Mouse (Mus musculus) lung, adult 2 months (tissue): ENCODE results near the gene Sox5. TPM values are rescaled to one million over a fixed set of nuclear protein-coding genes. Genes with fewer than 3 reads are reported as not detected.

Experiments
- DNase-seq: peaks from one replicate; pipeline ENCODE4 v3.0.0; 2022
- H3K4me1 ChIP-seq: fragments of 200-500 bp; 2 replicates; pipeline ENCODE4 v1.6.1; 2011; ENCODE audit warnings: low read length; ENCODE audit not compliant: control insufficient read depth, insufficient read depth
- H3K4me3 ChIP-seq: fragments of 200-500 bp; replicated peaks from 2 replicates; pipeline ENCODE3; 2011; ENCODE audit warnings: low read depth, mild to moderate bottlenecking, control low read depth, low read length; ENCODE audit errors: extremely low read depth
- CTCF ChIP-seq: fragments of 200-500 bp; IDR thresholded peaks from 2 replicates; pipeline ENCODE4 v1.5.1; 2011; ENCODE audit warnings: mild to moderate bottlenecking, low read length, control low read depth; ENCODE audit not compliant: insufficient read depth
- POLR2A ChIP-seq: fragments of 200-500 bp; IDR thresholded peaks from 2 replicates; pipeline ENCODE4 v1.6.1; 2011; ENCODE audit warnings: low read depth, mild to moderate bottlenecking, control low read depth, low read length, borderline replicate concordance; ENCODE audit errors: extremely low read depth
- WGBS: fragments of 180-500 bp; shearing (Covaris S2); methylation state at CpG from one replicate; pipeline ENCODE4 v1.1.7; 2018; 5-methylcytosine and 5-hydroxymethylcytosine counted together
- polyA plus RNA-seq: library from polyadenylated mRNA; depleted of rRNA; stranded (reverse); fragments of >200 nt; gene quantifications from 2 replicates; pipeline ENCODE4 v1.2.3, GENCODE M21; 2012

The Sox5 gene
- polyA plus RNA-seq, 1 experiment = 8.6 TPM

- 84% methylated on average over 5 of the region's 5 CpGs for WGBS
- no peak for DNase-seq
- no peak overlapping the region for H3K4me3 ChIP-seq
- TF ChIP-seq POLR2A = no peak
- H3K4me1 ChIP-seq = no peaks in the 10 kb centered on the region
These were observed 318.5 kb downstream of the Sox5 start for GRCm38 (mm10) chr6:144463274-144463673.

- no peak overlapping the region for H3K4me3 ChIP-seq
- TF ChIP-seq CTCF = no peak
- TF ChIP-seq POLR2A = no peak
- WGBS = 90% methylated on average over 8 of the region's 8 CpGs
- H3K4me1 ChIP-seq = no peaks in the 10 kb centered on the region
- DNase-seq = no peak
These were observed 322.3 kb downstream of the Sox5 start for GRCm38 (mm10) chr6:144459486-144459885.

GRCm38 (mm10) chr6:144457500-144457899 lies 324.3 kb downstream of the Sox5 start:
- Histone ChIP-seq H3K4me3 (no peak overlapping the region), H3K4me1 (no peaks in the 10 kb centered on the region)
- WGBS = 72% methylated on average over 9 of the region's 9 CpGs
- no peak for TF ChIP-seq POLR2A
- no peak for TF ChIP-seq CTCF
- DNase-seq = no peak

- 57% methylated on average over 11 of the region's 11 CpGs for WGBS
- TF ChIP-seq CTCF (no peak), POLR2A (no peak)
These were observed 327.2 kb downstream of the Sox5 start for GRCm38 (mm10) chr6:144454291-144455276.

GRCm38 (mm10) chr6:144453605-144454004 lies 328.2 kb downstream of the Sox5 start:
- Histone ChIP-seq H3K4me3 (no peak overlapping the region), H3K4me1 (no peaks in the 10 kb centered on the region)
- 84% methylated on average over 7 of the region's 7 CpGs for WGBS
- TF ChIP-seq POLR2A = no peak
- no peak for DNase-seq

More at GRCm38 (mm10) chr6:144454291-144455276, 327.2 kb downstream of the Sox5 start:
- Histone ChIP-seq H3K4me1 (no peaks in the 10 kb centered on the region), H3K4me3 (no peak overlapping the region)
- DNase-seq = no peak

GRCm38 (mm10) chr6:144453147-144453546 lies 328.6 kb downstream of the Sox5 start:
- no peak for DNase-seq
- H3K4me3 ChIP-seq = no peak overlapping the region
- TF ChIP-seq CTCF (no peak), POLR2A (no peak)
- H3K4me1 ChIP-seq = no peaks in the 10 kb centered on the region
- 48% methylated on average over 1 of the region's 1 CpGs for WGBS

- Histone ChIP-seq H3K4me3 (no peak overlapping the region), H3K4me1 (no peaks in the 10 kb centered on the region)
- 88% methylated on average over 11 of the region's 11 CpGs for WGBS
- no peak for TF ChIP-seq CTCF
- TF ChIP-seq POLR2A = no peak
- DNase-seq = no peak
These were observed 329.4 kb downstream of the Sox5 start for GRCm38 (mm10) chr6:144452200-144452977.

GRCm38 (mm10) chr6:144451631-144452030 lies 330.1 kb downstream of the Sox5 start:
- WGBS = 91% methylated on average over 4 of the region's 4 CpGs
- no peak for DNase-seq
- no peak overlapping the region for H3K4me3 ChIP-seq

GRCm38 (mm10) chr6:144445761-144446373 lies 335.9 kb downstream of the Sox5 start:
- DNase-seq = no peak
- 79% methylated on average over 8 of the region's 8 CpGs for WGBS

More at GRCm38 (mm10) chr6:144451631-144452030, 330.1 kb downstream of the Sox5 start:
- H3K4me1 ChIP-seq = no peaks in the 10 kb centered on the region
- TF ChIP-seq POLR2A (no peak), CTCF (no peak)

More at GRCm38 (mm10) chr6:144445761-144446373, 335.9 kb downstream of the Sox5 start:
- no peaks in the 10 kb centered on the region for H3K4me1 ChIP-seq
- TF ChIP-seq POLR2A (no peak), CTCF (no peak)
- H3K4me3 ChIP-seq = no peak overlapping the region
